Mouse (Mus musculus): ENCODE measurements around the gene Mybphl. TPM values are rescaled to one million over a fixed set of nuclear protein-coding genes. Genes with fewer than 3 reads are reported as not detected.

The Mybphl gene
- total RNA-seq, 4 experiments from 2014 or later, result 42.7 to 64.1 (median 55.8) TPM

GRCm38 (mm10) chr3:108410359-108410714, 45.6 kb downstream of the Mybphl start:
- no peak for DNase-seq (ENCODE audit: low spot score)

GRCm38 (mm10) chr3:108411026-108411753, 46.5 kb downstream of the Mybphl start:
- no peak for DNase-seq (ENCODE audit: low spot score)

GRCm38 (mm10) chr3:108411754-108412121, 47.0 kb downstream of the Mybphl start:
- peak; percentile 10 for DNase-seq (ENCODE audit: low spot score)

DNA sequence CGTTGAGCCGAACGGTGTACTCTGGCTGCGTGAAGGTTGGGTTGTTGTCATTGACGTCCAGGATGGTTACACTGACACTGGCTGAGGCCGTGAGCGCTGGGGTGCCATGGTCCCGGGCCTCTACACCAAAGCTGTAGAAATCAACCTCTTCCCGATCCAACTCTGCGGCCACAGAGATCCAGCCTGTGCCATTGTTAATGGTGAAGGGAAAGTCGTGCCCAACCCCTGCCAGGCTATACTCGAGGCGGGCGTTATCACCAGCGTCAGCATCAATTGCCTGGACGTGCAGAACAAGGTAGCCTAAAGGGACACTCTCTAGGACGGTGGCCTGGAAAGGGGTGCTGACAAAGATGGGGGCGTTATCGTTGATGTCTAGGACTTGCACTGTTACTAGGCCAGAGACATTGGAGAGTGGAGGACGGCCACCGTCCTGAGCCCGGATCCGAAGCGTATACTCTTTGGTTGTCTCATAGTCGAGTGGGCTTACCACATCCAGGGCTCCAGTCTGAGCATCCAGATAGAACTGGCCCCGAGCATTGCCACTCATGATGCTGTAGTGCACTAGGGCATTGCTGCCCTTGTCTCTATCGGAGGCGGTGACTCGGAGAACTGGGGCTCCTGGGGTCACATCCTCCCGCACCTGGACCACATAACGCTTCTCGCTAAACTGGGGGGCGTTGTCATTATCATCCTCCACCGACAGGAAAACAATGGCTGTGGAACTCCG, 49.1 kb downstream of the Mybphl start:
- DNase-seq (ENCODE audit: low spot score), result no peak

DNA sequence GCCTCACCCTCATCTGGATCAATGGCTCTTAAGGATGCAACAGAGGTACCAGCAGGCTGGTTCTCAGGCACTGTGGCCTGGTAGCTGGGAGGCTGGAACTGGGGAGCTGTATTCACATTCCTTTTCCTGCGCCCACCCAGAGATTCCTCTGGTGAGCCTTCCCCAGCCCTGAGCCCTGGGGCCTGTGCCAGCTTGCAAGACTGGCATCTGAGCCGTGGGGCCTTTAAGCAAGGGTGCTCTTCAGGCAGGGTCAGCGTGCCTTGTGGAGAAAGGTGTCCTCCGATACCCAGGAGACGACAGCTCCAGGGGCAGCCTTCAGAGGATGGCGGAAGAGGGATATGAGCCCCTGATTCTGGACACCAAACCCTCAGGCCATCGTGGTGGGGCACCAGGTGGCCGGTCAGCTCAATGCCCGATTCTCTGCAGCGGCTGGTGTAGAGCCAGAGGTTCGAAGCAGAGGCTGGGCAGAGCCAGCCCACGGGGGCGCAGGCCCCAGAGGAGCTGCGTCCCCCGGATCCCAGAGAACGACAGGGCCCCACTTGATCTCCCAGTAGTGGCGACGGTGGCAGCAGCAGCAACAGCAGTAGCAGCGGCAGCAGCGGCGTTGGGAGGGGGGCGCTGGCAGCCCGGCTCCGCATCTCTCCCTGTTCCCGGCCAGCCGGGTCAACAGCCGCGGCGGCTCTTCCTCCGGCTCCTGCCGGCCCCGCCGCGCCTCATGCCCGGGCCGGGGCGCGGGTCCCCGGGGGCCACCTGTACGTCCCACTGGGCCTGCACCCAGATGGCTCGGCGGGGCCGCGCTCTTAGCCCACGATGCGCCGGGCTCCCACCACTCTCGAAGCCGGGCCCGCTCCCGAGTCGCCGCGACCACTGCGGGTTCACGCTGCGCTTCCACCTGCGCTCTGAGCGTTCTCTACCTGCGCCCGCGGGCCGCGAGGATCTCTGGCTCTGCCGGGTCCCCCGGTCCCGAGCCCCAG, 50.4 kb downstream of the Mybphl start, which contains the start of gene Celsr2:
Gene Celsr2 (minus strand): TSS at position 696 of the 974 bp plus-strand sequence.
- DNase-seq (ENCODE audit: low spot score), result no peak

- DNase-seq (ENCODE audit: low spot score), result peak; percentile 23
These were observed 51.1 kb downstream of the Mybphl start for GRCm38 (mm10) chr3:108415831-108416223.

DNA sequence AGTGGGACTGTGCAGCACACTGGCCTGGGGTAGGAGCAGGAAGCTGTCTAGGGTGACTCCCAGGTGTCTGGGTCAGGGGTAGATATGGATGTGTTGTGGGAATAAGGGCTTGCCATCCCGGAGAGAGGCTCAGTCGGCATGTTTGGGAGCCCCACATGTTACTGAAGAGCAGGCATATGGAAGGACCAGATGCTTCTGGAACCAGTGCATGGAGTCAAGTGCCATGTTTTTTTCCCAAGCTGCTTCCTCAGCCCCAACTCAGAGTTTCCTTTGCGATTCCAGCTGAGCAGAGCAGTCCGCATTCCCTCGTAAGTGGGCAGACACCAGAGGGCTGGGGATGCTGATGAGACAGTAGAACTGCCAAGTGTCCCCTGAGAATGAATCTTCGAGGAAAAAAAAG, 58.3 kb downstream of the Mybphl start:
- no peak for DNase-seq (ENCODE audit: low spot score)

GRCm38 (mm10) chr3:108423844-108424801, 59.4 kb downstream of the Mybphl start:
- DNase-seq (ENCODE audit: low spot score), result peak; percentile 26

- no peak for DNase-seq (ENCODE audit: low spot score)
These were observed 60.4 kb downstream of the Mybphl start for GRCm38 (mm10) chr3:108424944-108425623.

GRCm38 (mm10) chr3:108425624-108426018, 60.9 kb downstream of the Mybphl start:
- DNase-seq (ENCODE audit: low spot score), result no peak

Other genes with a start within 250 kb of the Mybphl start
- gene Gnai3, start 218.8 kb upstream of the Mybphl start, total RNA-seq (2022), result 10 to 100 TPM; 12.7 to 15.9 (median 13.0) TPM
- gene Gpr61, start 210.0 kb upstream of the Mybphl start, total RNA-seq (2022), result not detected
- 10 to 100 TPM; 17.2 to 18.9 (median 18.1) TPM for gene Amigo1, start 178.6 kb upstream of the Mybphl start, total RNA-seq (2022)
- gene Cyb561d1, start 163.7 kb upstream of the Mybphl start, total RNA-seq (2022), result 1 to 10 TPM; 5.4 to 8.3 (median 6.5) TPM
- gene Atxn7l2, start 154.0 kb upstream of the Mybphl start, total RNA-seq (2022), result 1 to 10 TPM; 1.7 to 2.7 (median 2.3) TPM
- gene Sypl2, start 138.3 kb upstream of the Mybphl start, total RNA-seq (2022), result 1 to 10 TPM; 1.3 to 2.4 (median 2.1) TPM
- 10 to 100 TPM; 46.3 to 59.0 (median 50.8) TPM for gene Psma5, start 108.0 kb upstream of the Mybphl start, total RNA-seq (2022)
- 10 to 100 TPM; 17.5 to 20.2 (median 19.0) TPM for gene Sort1, start 80.8 kb upstream of the Mybphl start, total RNA-seq (2022)
- gene Psrc1, start 18.9 kb downstream of the Mybphl start, total RNA-seq (2022), result under 1 TPM in 3 of 4 experiments, not detected in 1; 0.20 to 0.31 (median 0.22) TPM
- gene Celsr2, start 50.6 kb downstream of the Mybphl start, total RNA-seq (2022), result 10 to 100 TPM in 2 of 4 experiments, 1 to 10 TPM in 2; 7.4 to 10.9 (median 9.0) TPM
- 10 to 100 TPM; 76.6 to 83.9 (median 80.0) TPM for gene Sars, start 80.3 kb downstream of the Mybphl start, total RNA-seq (2022)
- gene 1700013F07Rik, start 169.2 kb downstream of the Mybphl start, total RNA-seq (2022), result not detected
- gene 5330417C22Rik, start 171.6 kb downstream of the Mybphl start, total RNA-seq (2022), result under 1 TPM in 2 of 4 experiments, not detected in 2; 0.16 to 0.20 TPM
- gene Tmem167b, start 197.6 kb downstream of the Mybphl start, total RNA-seq (2022), result 10 to 100 TPM; 28.6 to 29.7 (median 29.1) TPM
- 10 to 100 TPM; 13.2 to 17.9 (median 15.8) TPM for gene Taf13, start 206.8 kb downstream of the Mybphl start, total RNA-seq (2022)
- 10 to 100 TPM in 2 of 4 experiments, 1 to 10 TPM in 2; 7.2 to 10.3 (median 8.9) TPM for gene Wdr47, start 226.4 kb downstream of the Mybphl start, total RNA-seq (2022)

Measured in heart, adult 8-10 months (tissue).